Mouse (Mus musculus) MEL (cell line): Measurements from ENCODE around the gene Kcng4. TPM values are rescaled to one million over a fixed set of nuclear protein-coding genes. Genes with fewer than 3 reads are reported as not detected.

ENCODE experiments used
- DNase-seq: peaks from one replicate; pipeline ENCODE4 v3.0.0; 2011; ENCODE audit warnings: low read depth, low spot score
- H3K27ac ChIP-seq: 2 replicates; pipeline ENCODE4 v1.5.1; 2012; ENCODE audit warnings: low read depth, mild to moderate bottlenecking, control low read depth, low read length, moderate library complexity; ENCODE audit not compliant: control insufficient read depth
- H3K27me3 ChIP-seq, 2 experiments: fragments of 150-350 bp in 1 of 2; sonication (generic) in 1 of 2; 2 replicates each; pipeline ENCODE4 v1.6.1; 2012; ENCODE audit warnings: low read length in 2 of 2, mild to moderate bottlenecking in 2 of 2, improper control_type of control experiment in 1 of 2, moderate library complexity in 1 of 2; ENCODE audit not compliant: insufficient read depth in 2 of 2, control insufficient read depth in 1 of 2
- H3K36me3 ChIP-seq, 2 experiments: 2 replicates each; pipeline ENCODE4 v1.6.1; 2012 to 2014; ENCODE audit warnings: low read length in 2 of 2, improper control_type of control experiment in 1 of 2, inconsistent platforms in 1 of 2, mild to moderate bottlenecking in 1 of 2; ENCODE audit not compliant: insufficient read depth in 2 of 2, control insufficient read depth in 1 of 2
- H3K4me1 ChIP-seq, 2 experiments: fragments of 150-350 bp in 1 of 2; sonication (generic) in 1 of 2; 2 replicates each; pipeline ENCODE4 v1.6.1; 2012; ENCODE audit warnings: low read length in 2 of 2, improper control_type of control experiment in 1 of 2, mild to moderate bottlenecking in 1 of 2; ENCODE audit not compliant: insufficient read depth in 2 of 2, control insufficient read depth in 1 of 2
- H3K4me3 ChIP-seq, 2 experiments: fragments of 150-350 bp in 1 of 2; sonication (generic) in 1 of 2; 2 replicates each; pipeline ENCODE4 v1.5.1; 2012; ENCODE audit warnings: low read depth in 2 of 2, low read length in 2 of 2, mild to moderate bottlenecking in 2 of 2, moderate library complexity in 2 of 2, control low read depth in 1 of 2, improper control_type of control experiment in 1 of 2; ENCODE audit not compliant: control insufficient read depth in 1 of 2, insufficient read depth in 1 of 2
- H3K79me2 ChIP-seq: 2 replicates; pipeline ENCODE4 v1.6.1; 2012; ENCODE audit warnings: mild to moderate bottlenecking, low read length, moderate library complexity; ENCODE audit not compliant: control insufficient read depth, poor library complexity, insufficient read depth
- H3K9ac ChIP-seq: 2 replicates; pipeline ENCODE4 v1.6.1; 2012; ENCODE audit warnings: low read depth, mild to moderate bottlenecking, control low read depth, low read length, moderate library complexity; ENCODE audit not compliant: control insufficient read depth, poor library complexity, severe bottlenecking
- H3K9me3 ChIP-seq: fragments of 150-350 bp; sonication (generic); replicated peaks from 2 replicates; pipeline ENCODE4 v1.6.1; 2012; ENCODE audit warnings: mild to moderate bottlenecking, low read length, improper control_type of control experiment, moderate library complexity; ENCODE audit not compliant: insufficient read depth
- BHLHE40 ChIP-seq: IDR thresholded peaks from 2 replicates; pipeline ENCODE4 v1.6.1; 2012; ENCODE audit warnings: low read depth, mild to moderate bottlenecking, inconsistent platforms, low read length, improper control_type of control experiment, borderline replicate concordance
- E2F4 ChIP-seq: IDR thresholded peaks from 2 replicates; pipeline ENCODE4 v1.6.1; 2011; ENCODE audit warnings: low read depth, low read length, improper control_type of control experiment, borderline replicate concordance
- ELF1 ChIP-seq: IDR thresholded peaks from 2 replicates; pipeline ENCODE4 v1.6.1; 2014; ENCODE audit warnings: low read depth, mild to moderate bottlenecking, inconsistent platforms, low read length, improper control_type of control experiment, moderate library complexity
- GATA1 ChIP-seq: IDR thresholded peaks from 2 replicates; pipeline ENCODE4 v1.6.1; 2011; ENCODE audit warnings: low read depth, low read length, improper control_type of control experiment
- JUND ChIP-seq: IDR thresholded peaks from 2 replicates; pipeline ENCODE4 v1.6.1; 2011; ENCODE audit warnings: low read depth, mild to moderate bottlenecking, improper control_type of control experiment, low read length
- MEF2A ChIP-seq: IDR thresholded peaks from 2 replicates; pipeline ENCODE4 v1.6.1; 2014; ENCODE audit warnings: low read depth, mild to moderate bottlenecking, inconsistent platforms, low read length, improper control_type of control experiment; ENCODE audit not compliant: poor library complexity, insufficient replicate concordance, severe bottlenecking; ENCODE audit errors: extremely low read depth
- MYB ChIP-seq: IDR thresholded peaks from 2 replicates; pipeline ENCODE4 v1.6.1; 2011; ENCODE audit warnings: mild to moderate bottlenecking, low read depth, low read length, improper control_type of control experiment
- MYC ChIP-seq: IDR thresholded peaks from 2 replicates; pipeline ENCODE4 v1.6.1; 2011; ENCODE audit warnings: low read depth, mild to moderate bottlenecking, low read length, improper control_type of control experiment, moderate library complexity
- NELFE ChIP-seq: IDR thresholded peaks from 2 replicates; pipeline ENCODE4 v1.6.1; 2011; ENCODE audit warnings: low read depth, low read length, improper control_type of control experiment
- RAD21 ChIP-seq: IDR thresholded peaks from 2 replicates; pipeline ENCODE4 v1.6.1; 2011; ENCODE audit warnings: mild to moderate bottlenecking, low read depth, low read length, improper control_type of control experiment
- RCOR1 ChIP-seq: IDR thresholded peaks from 2 replicates; pipeline ENCODE4 v1.6.1; 2012; ENCODE audit warnings: low read depth, mild to moderate bottlenecking, inconsistent platforms, low read length, improper control_type of control experiment
- TAL1 ChIP-seq: IDR thresholded peaks from 2 replicates; pipeline ENCODE4 v1.6.1; 2012; ENCODE audit warnings: mild to moderate bottlenecking, inconsistent platforms, low read length, moderate library complexity, mixed read lengths
- TCF12 ChIP-seq: IDR thresholded peaks from 2 replicates; pipeline ENCODE4 v1.6.1; 2014; ENCODE audit warnings: low read depth, mild to moderate bottlenecking, inconsistent platforms, low read length, improper control_type of control experiment, moderate library complexity
- USF1 ChIP-seq: IDR thresholded peaks from 2 replicates; pipeline ENCODE4 v1.6.1; 2014; ENCODE audit warnings: low read depth, mild to moderate bottlenecking, inconsistent platforms, low read length, improper control_type of control experiment, moderate library complexity
- ZC3H11A ChIP-seq: IDR thresholded peaks from 2 replicates; pipeline ENCODE4 v1.6.1; 2012; ENCODE audit warnings: low read depth, mild to moderate bottlenecking, inconsistent platforms, low read length, improper control_type of control experiment
- ZNF384 ChIP-seq: IDR thresholded peaks from 2 replicates; pipeline ENCODE4 v1.6.1; 2012; ENCODE audit warnings: low read depth, mild to moderate bottlenecking, inconsistent platforms, low read length, improper control_type of control experiment
- polyA plus RNA-seq, 2 experiments: library from polyadenylated mRNA; stranded (reverse) in 1 of 2; unstranded in 1 of 2; fragments of >175 nt in 1 of 2; fragments of >200 nt in 1 of 2; gene quantifications; 2 replicates each; pipeline versions ENCODE4 v1.2.1 to v1.2.4; 2012; ENCODE audit warnings: low replicate concordance in 2 of 2, low read depth in 1 of 2; ENCODE audit not compliant: insufficient read length in 2 of 2, insufficient read depth in 1 of 2, missing spikeins in 1 of 2
- total RNA-seq: library from RNA; depleted of rRNA; stranded (reverse); fragments of 300-350 nt; gene quantifications from 2 replicates; pipeline ENCODE4 v1.2.3, GENCODE M21; 2012

The Kcng4 gene
- total and polyA plus RNA-seq, 3 experiments, result not detected

GRCm38 (mm10) chr8:119632909-119633308 lies 2.6 kb downstream of the Kcng4 start:
- no peak overlapping the region for H3K9ac ChIP-seq
- no peak overlapping the region for H3K27ac ChIP-seq
- DNase-seq, result no peak
- no peaks in the 10 kb centered on the region for H3K79me2 ChIP-seq
- no peak for TF ChIP-seq JUND
- no peak for TF ChIP-seq RAD21
- no peak for TF ChIP-seq ZNF384
- no peak for TF ChIP-seq BHLHE40
- no peak for TF ChIP-seq TAL1
- TF ChIP-seq RCOR1, result no peak
- no peak for TF ChIP-seq MEF2A
- no peak for TF ChIP-seq NELFE
- TF ChIP-seq ELF1, result no peak
- no peaks in the 10 kb centered on the region for H3K9me3 ChIP-seq
- no peaks in the 10 kb centered on the region for H3K4me1 ChIP-seq
- peaks cover 0 to 4% of the 10 kb centered on the region in 2 experiments; a peak in 2 of 4 replicates for H3K27me3 ChIP-seq
- H3K36me3 ChIP-seq, result no peaks in the 10 kb centered on the region
- H3K4me3 ChIP-seq, result no peak overlapping the region

GRCm38 (mm10) chr8:119632246-119632645 lies 3.2 kb downstream of the Kcng4 start:
- H3K79me2 ChIP-seq, result no peaks in the 10 kb centered on the region
- no peak overlapping the region for H3K4me3 ChIP-seq
- H3K4me1 ChIP-seq, result no peaks in the 10 kb centered on the region; a peak in 1 of 4 replicates
- H3K9me3 ChIP-seq, result no peaks in the 10 kb centered on the region
- no peaks in the 10 kb centered on the region for H3K36me3 ChIP-seq
- TF ChIP-seq TCF12 (no peak), MYC (no peak), E2F4 (no peak)
- H3K27ac ChIP-seq, result no peak overlapping the region
- H3K9ac ChIP-seq, result no peak overlapping the region
- DNase-seq, result no peak
- peaks cover 0 to 4% of the 10 kb centered on the region in 2 experiments; a peak in 2 of 4 replicates for H3K27me3 ChIP-seq

DNA sequence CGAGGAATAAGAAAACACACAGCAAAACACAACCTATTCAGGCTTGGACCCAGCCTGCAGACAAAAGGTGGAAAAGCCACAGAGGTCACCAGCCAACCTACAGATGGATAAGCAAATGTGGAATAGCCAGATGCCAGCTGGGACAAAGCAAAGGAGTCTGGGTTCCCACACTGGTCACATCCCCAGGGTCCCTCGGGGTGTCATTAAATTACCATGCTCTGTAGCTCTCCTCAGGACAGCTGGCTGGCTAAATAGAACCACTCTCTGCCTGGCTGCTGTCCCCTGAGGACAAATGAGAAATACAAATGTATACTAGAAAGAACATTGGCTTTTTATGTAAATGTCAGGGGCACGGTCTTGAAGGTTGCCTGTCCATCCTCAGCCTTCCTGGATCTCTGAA lies 4.6 kb downstream of the Kcng4 start:
- H3K4me3 ChIP-seq, result no peak overlapping the region
- H3K36me3 ChIP-seq, result no peaks in the 10 kb centered on the region
- TF ChIP-seq RAD21, result no peak
- no peak for TF ChIP-seq USF1
- no peak for TF ChIP-seq GATA1
- no peak for TF ChIP-seq MYB
- TF ChIP-seq ZC3H11A, result no peak
- no peak overlapping the region for H3K9ac ChIP-seq
- peaks cover 0 to 4% of the 10 kb centered on the region in 2 experiments; a peak in 2 of 4 replicates for H3K27me3 ChIP-seq
- H3K79me2 ChIP-seq, result no peaks in the 10 kb centered on the region
- H3K4me1 ChIP-seq, result no peaks in the 10 kb centered on the region; a peak in 1 of 4 replicates
- no peak overlapping the region for H3K27ac ChIP-seq
- no peaks in the 10 kb centered on the region for H3K9me3 ChIP-seq
- DNase-seq, result no peak
